9 mouse cellular contexts compared by ENCODE assay signal in genomic region chr7:92866526-92866925, GRCm38 (mm10). TPM values are rescaled to one million over a fixed set of nuclear protein-coding genes. Genes with fewer than 3 reads are reported as not detected.
DNase-seq lines count a peak whose midpoint lies in the region; ATAC-seq lines count a peak whose summit lies in the region.
"Had no signal": no experiment of that assay in that cellular context is flagged by ENCODE, and none has a peak within 500 bp of the region (broad histone marks: within the 10 kb centered on the region; RNA-seq: fewer than 3 reads in every experiment).

No protein-coding gene starts in this region.

- no peak overlapping the region for H3K27ac ChIP-seq in neural tube, embryonic 15.5 days (replicated peaks)
- H3K27ac ChIP-seq: macrophage had no signal

- 35% methylated on average over 2 of the region's 2 CpGs for WGBS in neural tube, embryonic 15.5 days

- no peak overlapping the region for H3K9ac ChIP-seq in neural tube, embryonic 15.5 days (replicated peaks)

- H3K27me3 ChIP-seq in neural tube, embryonic 15.5 days (replicated peaks): no peaks in the 10 kb centered on the region

- no peak overlapping the region for H3K4me2 ChIP-seq in neural tube, embryonic 15.5 days

- no peaks in the 10 kb centered on the region for H3K9me3 ChIP-seq in neural tube, embryonic 15.5 days (replicated peaks)

- peak; percentile 4 to 25 for DNase-seq in cerebellum, adult 18-20 months
- DNase-seq in layer of hippocampus, adult 11-12 months (ENCODE audit: low spot score): peak; percentile 19
- DNase-seq in layer of hippocampus, postnatal 25 days (ENCODE audit: extremely low spot score in 1 of 2, low spot score in 1 of 2): no peak
- DNase-seq in ES-CJ7 (ENCODE audit: low read depth, low spot score): peak; percentile 39
- peak; percentile 71 for DNase-seq in induced T-regulatory cell, adult 2 months (ENCODE audit: low read depth)
- no peak for DNase-seq in spleen, postnatal 10 days (ENCODE audit: low spot score in 2 of 2)

- no peak for ATAC-seq in cerebellum, adult (ENCODE audit: insufficient number of reproducible peaks, low FRiP score, low TSS enrichment)
- no peak for ATAC-seq in neural tube, embryonic 15.5 days (ENCODE audit: low FRiP score)

- no peaks in the 10 kb centered on the region for H3K4me1 ChIP-seq in neural tube, embryonic 15.5 days

- H3K36me3 ChIP-seq in neural tube, embryonic 15.5 days: no peaks in the 10 kb centered on the region

- no peak overlapping the region for H3K4me3 ChIP-seq in neural tube, embryonic 15.5 days (replicated peaks)

RNA-seq across cellular contexts. Expression of gene Ddias, which starts 7.5 kb away (rescaled TPM):
- total RNA-seq in layer of hippocampus, postnatal 25 days (2021): under 1 TPM; 0.57 to 0.73 TPM
- polyA plus RNA-seq in neural tube, embryonic 15.5 days (2015; fragmentation: Nextera tagmentation; extraction: Ambion mirVana): 3.6 and 4.7 TPM in 2 replicates

RNA-seq across cellular contexts. Expression of gene Prcp, which starts 7.7 kb away (rescaled TPM):
- total RNA-seq in layer of hippocampus, postnatal 25 days (2021): 1 to 10 TPM; 7.3 to 9.8 TPM
- 21.4 and 23.5 TPM in 2 replicates for polyA plus RNA-seq in neural tube, embryonic 15.5 days (2015; fragmentation: Nextera tagmentation; extraction: Ambion mirVana)

Comparison
In these comparisons a context has a peak if more than half of its experiments do, and no peak if none do; other contexts are left out.
1. DNase-seq: peak in cerebellum, adult 18-20 months (2 of 2), layer of hippocampus, adult 11-12 months (single experiment), ES-CJ7 (single experiment) and induced T-regulatory cell, adult 2 months (single experiment); none in layer of hippocampus, postnatal 25 days (0 of 2) and spleen, postnatal 10 days (0 of 2).